Mouse (Mus musculus) liver, embryonic 13.5 days (tissue): Measurements from ENCODE around the gene Poldip2. TPM values are rescaled to one million over a fixed set of nuclear protein-coding genes. Genes with fewer than 3 reads are reported as not detected.

ENCODE experiments used
- ATAC-seq: fragments of 200-750 bp; cut with Nextera tagmentation; 2 replicates; pipeline ENCODE4 v1.8.0; 2017; ENCODE audit warnings: low read depth, mild to moderate bottlenecking, moderate number of reproducible peaks, moderate library complexity
- DNase-seq: peaks from one replicate; pipeline ENCODE4 v3.0.0; 2022
- H3K27ac ChIP-seq: fragments of 300-500 bp; sonication (generic); 2 replicates; pipeline ENCODE4 v1.5.1; 2015; ENCODE audit warnings: moderate library complexity, mild to moderate bottlenecking, inconsistent platforms
- H3K27me3 ChIP-seq: fragments of 300-500 bp; sonication (generic); 2 replicates; pipeline ENCODE4 v1.6.1; 2015; ENCODE audit warnings: mild to moderate bottlenecking, inconsistent platforms
- H3K36me3 ChIP-seq: fragments of 300-500 bp; sonication (generic); 2 replicates; pipeline ENCODE4 v1.6.1; 2015; ENCODE audit warnings: mild to moderate bottlenecking, inconsistent platforms
- H3K4me1 ChIP-seq: fragments of 300-500 bp; sonication (generic); replicated peaks from 2 replicates; pipeline ENCODE4 v1.6.1; 2015; ENCODE audit warnings: inconsistent platforms
- H3K4me2 ChIP-seq: fragments of 300-500 bp; sonication (generic); 2 replicates; pipeline ENCODE4 v1.6.1; 2015; ENCODE audit warnings: inconsistent platforms, mild to moderate bottlenecking, moderate library complexity
- H3K4me3 ChIP-seq: fragments of 300-500 bp; sonication (generic); replicated peaks from 2 replicates; pipeline ENCODE4 v1.5.1; 2015; ENCODE audit warnings: mild to moderate bottlenecking, inconsistent platforms
- H3K9ac ChIP-seq: fragments of 300-500 bp; sonication (generic); 2 replicates; pipeline ENCODE4 v1.6.1; 2015; ENCODE audit warnings: mild to moderate bottlenecking, inconsistent platforms
- H3K9me3 ChIP-seq: fragments of 300-500 bp; sonication (generic); replicated peaks from 2 replicates; pipeline ENCODE4 v1.6.1; 2016; ENCODE audit warnings: inconsistent platforms
- WGBS: fragments of 180-500 bp; shearing (Covaris S2); methylation state at CpG from one replicate; pipeline ENCODE4 v1.1.7; 2015; ENCODE audit not compliant: insufficient replicate concordance; 5-methylcytosine and 5-hydroxymethylcytosine counted together
- polyA plus RNA-seq: library from polyadenylated mRNA; unstranded; fragments of >200 nt; fragmentation: Nextera tagmentation; extraction: Ambion mirVana; gene quantifications from 2 replicates; pipeline ENCODE4 v1.2.1, GENCODE M21; 2015

The Poldip2 gene
- polyA plus RNA-seq, 1 experiment from 2014 or later: 78.1 TPM

- Histone ChIP-seq H3K4me1 (peaks cover 57% of the 10 kb centered on the region), H3K4me2 (peak overlapping the region; percentile 91), H3K4me3 (no peak overlapping the region), H3K9me3 (no peaks in the 10 kb centered on the region), H3K27me3 (no peaks in the 10 kb centered on the region), H3K27ac (no peak overlapping the region), H3K36me3 (peaks cover 22% of the 10 kb centered on the region), H3K9ac (0 out of 2 replicates have a peak overlapping the region, but pooled peaks have one; percentile 87)
- ATAC-seq (no peak), DNase-seq (no peak)
- 59% methylated on average over 2 of the region's 2 CpGs for WGBS
These were observed 35.9 kb downstream of the Poldip2 start for GRCm38 (mm10) chr11:78547718-78548460.

GRCm38 (mm10) chr11:78549491-78549987, 37.5 kb downstream of the Poldip2 start:
- Histone ChIP-seq H3K27me3 (no peaks in the 10 kb centered on the region), H3K4me1 (peaks cover 56% of the 10 kb centered on the region), H3K4me3 (peak overlapping the region; percentile 82), H3K27ac (peak overlapping the region; percentile 83), H3K9ac (peak overlapping the region; percentile 87), H3K36me3 (0 out of 2 replicates have a peak, but pooled peaks cover 9% of the 10 kb centered on the region), H3K4me2 (peak overlapping the region; percentile 91), H3K9me3 (0 out of 2 replicates have a peak, but pooled peaks cover 4% of the 10 kb centered on the region)
- ATAC-seq (no peak), DNase-seq (no peak)
- 5% methylated on average over 5 of the region's 5 CpGs for WGBS

GRCm38 (mm10) chr11:78550168-78551058, 38.4 kb downstream of the Poldip2 start, which contains the start of gene Tmem97:
Gene Tmem97 (minus strand): TSS chr11:78550777.
- peak; percentile 94 for DNase-seq
- Histone ChIP-seq H3K9me3 (0 out of 2 replicates have a peak, but pooled peaks cover 4% of the 10 kb centered on the region), H3K36me3 (0 out of 2 replicates have a peak, but pooled peaks cover 2% of the 10 kb centered on the region), H3K27me3 (no peaks in the 10 kb centered on the region), H3K4me1 (peaks cover 55% of the 10 kb centered on the region), H3K9ac (peak within 1 kb of the TSS; percentile 87), H3K27ac (peak within 1 kb of the TSS; percentile 83), H3K4me2 (peak within 1 kb of the TSS; percentile 91), H3K4me3 (peak within 1 kb of the TSS; percentile 82)
- ATAC-seq: peak; percentile 100
- under 1% methylated on average over 60 of the region's 60 CpGs for WGBS

- DNase-seq: no peak
- Histone ChIP-seq H3K27me3 (no peaks in the 10 kb centered on the region), H3K4me1 (peaks cover 57% of the 10 kb centered on the region), H3K9me3 (0 out of 2 replicates have a peak, but pooled peaks cover 4% of the 10 kb centered on the region), H3K4me2 (peak overlapping the region; percentile 91), H3K27ac (peak overlapping the region; percentile 6; the same call in 1 of the 2 replicates), H3K4me3 (peak overlapping the region; percentile 82), H3K9ac (peak overlapping the region; percentile 55), H3K36me3 (no peaks in the 10 kb centered on the region)
- 0 out of 2 replicates have a peak, but pooled peaks have one; percentile 9 for ATAC-seq
- WGBS: 25% methylated on average over 6 of the region's 6 CpGs
These were observed 39.0 kb downstream of the Poldip2 start for GRCm38 (mm10) chr11:78551059-78551398.

- peak overlapping the region; percentile 70 for H3K27ac ChIP-seq
These were observed 43.6 kb downstream of the Poldip2 start for GRCm38 (mm10) chr11:78555623-78556022.

GRCm38 (mm10) chr11:78556070-78556469, 44.1 kb downstream of the Poldip2 start:
- no peak for ATAC-seq
- peak overlapping the region; percentile 70; the same call in 1 of the 2 replicates for H3K27ac ChIP-seq

More at GRCm38 (mm10) chr11:78555623-78556022, 43.6 kb downstream of the Poldip2 start:
- Histone ChIP-seq H3K9me3 (0 out of 2 replicates have a peak, but pooled peaks cover 4% of the 10 kb centered on the region), H3K9ac (peak overlapping the region; percentile 36; the same call in 1 of the 2 replicates), H3K36me3 (no peaks in the 10 kb centered on the region), H3K4me1 (peaks cover 32% of the 10 kb centered on the region), H3K27me3 (no peaks in the 10 kb centered on the region), H3K4me3 (no peak overlapping the region), H3K4me2 (no peak overlapping the region)
- WGBS: 42% methylated on average over 3 of the region's 3 CpGs
- ATAC-seq (no peak), DNase-seq (no peak)

GRCm38 (mm10) chr11:78557241-78557640, 45.2 kb downstream of the Poldip2 start:
- H3K4me2 ChIP-seq: no peak overlapping the region
- H3K36me3 ChIP-seq: no peaks in the 10 kb centered on the region
- 0 out of 2 replicates have a peak, but pooled peaks cover 4% of the 10 kb centered on the region for H3K9me3 ChIP-seq
- H3K9ac ChIP-seq: no peak overlapping the region
- H3K4me1 ChIP-seq: peaks cover 26% of the 10 kb centered on the region
- no peak overlapping the region for H3K4me3 ChIP-seq
- H3K27me3 ChIP-seq: no peaks in the 10 kb centered on the region
- no peak for DNase-seq
- no peak overlapping the region for H3K27ac ChIP-seq
- ATAC-seq: no peak
- WGBS: 53% methylated on average over 8 of the region's 8 CpGs

More at GRCm38 (mm10) chr11:78556070-78556469, 44.1 kb downstream of the Poldip2 start:
- Histone ChIP-seq H3K27me3 (no peaks in the 10 kb centered on the region), H3K9me3 (0 out of 2 replicates have a peak, but pooled peaks cover 4% of the 10 kb centered on the region), H3K4me2 (no peak overlapping the region), H3K4me1 (peaks cover 29% of the 10 kb centered on the region), H3K4me3 (no peak overlapping the region), H3K36me3 (no peaks in the 10 kb centered on the region), H3K9ac (no peak overlapping the region)
- 44% methylated on average over 4 of the region's 4 CpGs for whole genome bisulfite sequencing
- DNase-seq: no peak

- H3K9me3 ChIP-seq: no peaks in the 10 kb centered on the region
- DNase-seq: peak; percentile 36
- H3K36me3 ChIP-seq: no peaks in the 10 kb centered on the region
- no peak overlapping the region for H3K27ac ChIP-seq
- H3K9ac ChIP-seq: no peak overlapping the region
- whole genome bisulfite sequencing: 8% methylated on average over 4 of the region's 4 CpGs
- ATAC-seq: no peak; the same call in 1 of the 2 replicates
- no peak overlapping the region for H3K4me3 ChIP-seq
- peaks cover 18% of the 10 kb centered on the region for H3K4me1 ChIP-seq
- no peaks in the 10 kb centered on the region for H3K27me3 ChIP-seq
- no peak overlapping the region for H3K4me2 ChIP-seq
These were observed 48.5 kb downstream of the Poldip2 start for GRCm38 (mm10) chr11:78560447-78560846.

- 30% methylated on average over 6 of the region's 6 CpGs for WGBS
- no peaks in the 10 kb centered on the region for H3K27me3 ChIP-seq
- peak overlapping the region; percentile 47 for H3K27ac ChIP-seq
- no peak overlapping the region for H3K4me3 ChIP-seq
- no peak overlapping the region for H3K4me2 ChIP-seq
- H3K9ac ChIP-seq: no peak overlapping the region
- 0 out of 2 replicates have a peak, but pooled peaks cover 4% of the 10 kb centered on the region for H3K4me1 ChIP-seq
- no peaks in the 10 kb centered on the region for H3K9me3 ChIP-seq
- peaks cover 2% of the 10 kb centered on the region; the same call in 1 of the 2 replicates for H3K36me3 ChIP-seq
- DNase-seq (no peak), ATAC-seq (no peak; the same call in 1 of the 2 replicates)
These were observed 54.8 kb downstream of the Poldip2 start for GRCm38 (mm10) chr11:78566775-78567174.

- Histone ChIP-seq H3K27ac (no peak overlapping the region), H3K4me3 (no peak overlapping the region), H3K4me2 (no peak overlapping the region), H3K9ac (no peak overlapping the region), H3K9me3 (no peaks in the 10 kb centered on the region), H3K36me3 (peaks cover 2% of the 10 kb centered on the region; the same call in 1 of the 2 replicates), H3K4me1 (0 out of 2 replicates have a peak, but pooled peaks cover 7% of the 10 kb centered on the region), H3K27me3 (no peaks in the 10 kb centered on the region)
- WGBS: 76% methylated on average over 6 of the region's 6 CpGs
- DNase-seq: no peak
- ATAC-seq: no peak
These were observed 55.6 kb downstream of the Poldip2 start for GRCm38 (mm10) chr11:78567614-78568013.
